Mouse (Mus musculus) layer of hippocampus, adult 9-11 months (tissue): ENCODE measurements at regions not wholly inside any gene's neighbourhood (a gene's known extent, or its start where the extent isn't known, plus 50 kb on each side); places are given as distances from the start of the nearest gene placed in this dataset.
A peak's percentile ranks its signal among the peaks of the same experiment; 100 is the strongest.

Source experiments
- DNase-seq: peaks from one replicate; pipeline ENCODE4 v3.0.0; 2022

DNA sequence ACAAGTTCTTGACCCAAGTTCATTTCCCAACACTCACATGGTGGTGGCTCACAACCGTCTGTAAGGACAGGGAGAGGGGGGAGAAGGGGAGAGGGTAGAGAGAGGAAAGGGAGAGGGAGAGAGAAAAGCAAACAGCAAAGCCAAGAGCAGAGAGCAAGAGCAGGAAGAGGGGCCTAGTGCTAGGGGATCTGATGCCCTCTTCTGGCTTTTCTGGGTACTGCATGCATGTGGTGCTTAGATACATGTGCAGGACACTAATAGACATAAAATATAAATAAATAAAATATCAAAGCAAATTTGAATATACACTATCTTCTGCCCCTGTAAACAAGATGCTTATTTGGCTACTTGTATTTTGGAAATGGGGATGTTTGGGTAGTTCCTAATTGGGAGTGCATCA is 91.2 kb downstream of the Rnf138rt1 start:
- DNase-seq: peak; percentile 2
